In the genomic region with DNA sequence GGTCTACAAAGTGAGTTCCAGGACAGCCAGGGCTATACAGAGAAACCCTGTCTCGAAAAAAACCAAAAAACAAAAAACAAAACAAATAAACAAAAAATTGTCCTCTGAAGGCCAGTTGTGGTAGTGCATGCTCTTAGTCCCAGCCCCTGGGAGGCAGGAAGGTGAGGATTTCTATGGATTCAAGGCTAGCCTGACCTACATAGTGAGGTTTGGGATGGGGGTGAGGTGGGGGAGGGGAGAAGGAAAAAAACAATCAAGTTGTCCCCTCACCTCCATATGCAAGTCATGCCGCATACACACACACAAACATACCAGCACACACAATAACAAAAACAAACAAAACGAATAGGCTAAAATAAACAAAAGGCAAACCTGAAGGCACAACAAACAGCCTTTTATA, we compare ENCODE assay signal across 13 mouse cellular contexts.
"Had no signal": no experiment of that assay in that cellular context is flagged by ENCODE, and none has a peak within 500 bp of the region (broad histone marks: within the 10 kb centered on the region; RNA-seq: fewer than 3 reads in every experiment).

No protein-coding gene starts in this region.

- H3K27me3 ChIP-seq: midbrain, embryonic 12.5 days; neural tube, embryonic 12.5 days had no signal

- H3K4me3 ChIP-seq: midbrain, embryonic 12.5 days; myocyte; neural tube, embryonic 12.5 days had no signal

- DNase-seq: lung, adult 18-20 months; lung, embryonic 14.5 days; lung, postnatal 10 days; lung, postnatal 4 days; midbrain, embryonic 14.5 days; right cerebral cortex, postnatal 14 days; thymus, adult 18-20 months; thymus, postnatal 14 days; thymus, postnatal 36 days had no signal

- H3K36me3 ChIP-seq: midbrain, embryonic 12.5 days; neural tube, embryonic 12.5 days had no signal

- H3K4me2 ChIP-seq: lung, embryonic 14.5 days; midbrain, embryonic 12.5 days; neural tube, embryonic 12.5 days had no signal

- H3K9me3 ChIP-seq: midbrain, embryonic 12.5 days; neural tube, embryonic 12.5 days had no signal

- H3K9ac ChIP-seq: lung, embryonic 14.5 days; midbrain, embryonic 12.5 days; neural tube, embryonic 12.5 days had no signal

- ATAC-seq: midbrain, embryonic 16.5 days had no signal

- H3K4me1 ChIP-seq: midbrain, embryonic 12.5 days; neural tube, embryonic 12.5 days had no signal

- H3K27ac ChIP-seq: midbrain, embryonic 12.5 days; neural tube, embryonic 12.5 days had no signal
